Mouse (Mus musculus) kidney, adult 2 months (tissue): ENCODE results near the gene Pole.

Experiments used
- CTCF ChIP-seq: fragments of 200-500 bp; conservative IDR thresholded peaks from 2 replicates; pipeline ENCODE4 v1.5.1; 2011; ENCODE audit warnings: low read depth, mild to moderate bottlenecking, control low read depth, low read length, moderate library complexity, mixed read lengths; ENCODE audit not compliant: insufficient read depth, insufficient read length
- POLR2A ChIP-seq: fragments of 200-500 bp; IDR thresholded peaks from one replicate; pipeline ENCODE4 v1.6.1; 2011; ENCODE audit warnings: low read depth, low read length, control low read depth

GRCm38 (mm10) chr5:110300591-110300990 is 14.5 kb downstream of the Pole start:
- TF ChIP-seq CTCF (no peak), POLR2A (no peak)
